Mouse (Mus musculus) ES-E14 (cell line): ENCODE data around the gene Nectin2. TPM values are rescaled to one million over a fixed set of nuclear protein-coding genes. Genes with fewer than 3 reads are reported as not detected.

Experiments used
- DNase-seq: peaks from one replicate; pipeline ENCODE4 v3.0.0-alpha.2; 2013; ENCODE audit warnings: low read depth, low spot score
- H3K27ac ChIP-seq: 2 replicates; pipeline ENCODE4 v1.5.1; 2012; ENCODE audit warnings: low read depth, mild to moderate bottlenecking, low read length, moderate library complexity, mixed read lengths; ENCODE audit not compliant: poor library complexity, insufficient read depth, severe bottlenecking
- H3K36me3 ChIP-seq: 2 replicates; pipeline ENCODE4 v1.6.1; 2012; ENCODE audit warnings: mild to moderate bottlenecking, low read length, moderate library complexity, mixed read lengths; ENCODE audit not compliant: control insufficient read depth, poor library complexity, insufficient read depth, severe bottlenecking
- H3K4me1 ChIP-seq, 2 experiments: fragments of 150-350 bp in 1 of 2; sonication (generic) in 1 of 2; 2 replicates each; pipeline ENCODE4 v1.6.1; 2012; ENCODE audit warnings: low read length in 2 of 2, mild to moderate bottlenecking in 1 of 2, mixed read lengths in 1 of 2; ENCODE audit not compliant: control insufficient read depth in 2 of 2, insufficient read depth in 2 of 2, poor library complexity in 1 of 2
- H3K4me3 ChIP-seq, 2 experiments: fragments of 150-350 bp in 1 of 2; sonication (generic) in 1 of 2; 2 replicates each; pipeline ENCODE4 v1.5.1; 2012; ENCODE audit warnings: low read length in 2 of 2, low read depth in 1 of 2, mild to moderate bottlenecking in 1 of 2, mixed read lengths in 1 of 2; ENCODE audit not compliant: insufficient read depth in 1 of 2, poor library complexity in 1 of 2, severe bottlenecking in 1 of 2
- H3K9ac ChIP-seq: 2 replicates; pipeline ENCODE4 v1.6.1; 2012; ENCODE audit warnings: low read depth, mild to moderate bottlenecking, low read length, mixed read lengths; ENCODE audit not compliant: poor library complexity, insufficient read depth, severe bottlenecking
- H3K9me3 ChIP-seq: fragments of 150-350 bp; sonication (generic); 2 replicates; pipeline ENCODE4 v1.6.1; 2012; ENCODE audit warnings: low read depth, mild to moderate bottlenecking, low read length; ENCODE audit not compliant: control insufficient read depth, insufficient read depth
- CHD2 ChIP-seq: IDR thresholded peaks from 2 replicates; pipeline ENCODE4 v1.6.1; 2014; ENCODE audit warnings: mild to moderate bottlenecking, low read depth, low read length, inconsistent platforms
- HCFC1 ChIP-seq: IDR thresholded peaks from 2 replicates; pipeline ENCODE4 v1.6.1; 2012; ENCODE audit warnings: low read length, inconsistent platforms, borderline replicate concordance; ENCODE audit not compliant: insufficient read depth
- MAFK ChIP-seq: IDR thresholded peaks from 2 replicates; pipeline ENCODE4 v1.6.1; 2014; ENCODE audit warnings: mild to moderate bottlenecking, low read depth, low read length, inconsistent platforms; ENCODE audit not compliant: insufficient read depth
- ZC3H11A ChIP-seq: IDR thresholded peaks from 2 replicates; pipeline ENCODE4 v1.6.1; 2012; ENCODE audit warnings: low read depth, mild to moderate bottlenecking, inconsistent platforms, low read length, borderline replicate concordance
- ZNF384 ChIP-seq: IDR thresholded peaks from 2 replicates; pipeline ENCODE4 v1.6.1; 2012; ENCODE audit warnings: low read depth, low read length, inconsistent platforms
- in situ Hi-C, 2 experiments: fragments of 600-800 bp; cut with MboI; formaldehyde crosslinking; loops; one replicate each; pipeline ENCODE4 v1.15.1; 2025; ENCODE audit warnings: low sequenced_read_pairs in 2 of 2, inconsistent platforms in 1 of 2; ENCODE audit not compliant: unreplicated experiment in 2 of 2
- total RNA-seq: library from RNA; depleted of rRNA; stranded (reverse); fragments of 300-350 nt; gene quantifications from 2 replicates; pipeline ENCODE4 v1.2.3, GENCODE M21; 2012

Gene Nectin2
- total RNA-seq, 1 experiment: 241 TPM

GRCm38 (mm10) chr7:19698907-19699826, 51.1 kb downstream of the Nectin2 start, which contains the start of gene Apoe:
TSS of gene Apoe (minus strand) at chr7:19699188.
- DNase-seq: peak; percentile 75
- Histone ChIP-seq H3K4me1 (peaks cover 0 to 31% of the 10 kb centered on the region in 2 experiments; a peak in 2 of 4 replicates), H3K36me3 (peaks cover 35% of the 10 kb centered on the region), H3K9me3 (no peaks in the 10 kb centered on the region), H3K4me3 (peak within 1 kb of the TSS; percentile 61 to 79), H3K9ac (peak within 1 kb of the TSS; percentile 88), H3K27ac (peak within 1 kb of the TSS; percentile 77)
- TF ChIP-seq MAFK (no peak), ZC3H11A (no peak), ZNF384 (no peak), HCFC1 (no peak)
- in situ Hi-C loops: no loop called here

- no peak for DNase-seq
- H3K27ac ChIP-seq: peak overlapping the region; percentile 67
- in situ Hi-C loops: no loop called here
Observed at GRCm38 (mm10) chr7:19697949-19698906, 52.1 kb downstream of the Nectin2 start.

GRCm38 (mm10) chr7:19696336-19696873, 53.9 kb downstream of the Nectin2 start:
- Histone ChIP-seq H3K36me3 (peaks cover 18% of the 10 kb centered on the region), H3K9ac (peak overlapping the region; percentile 81), H3K27ac (peak overlapping the region; percentile 18; the same call in 1 of the 2 replicates), H3K4me3 (peak overlapping the region; percentile 61 to 79), H3K9me3 (no peaks in the 10 kb centered on the region), H3K4me1 (peaks cover 2 to 31% of the 10 kb centered on the region in 2 experiments; a peak in 2 of 4 replicates)
- TF ChIP-seq ZNF384: no peak
- no peak for TF ChIP-seq ZC3H11A
- TF ChIP-seq HCFC1: no peak
- no peak for TF ChIP-seq MAFK
- no peak for TF ChIP-seq CHD2
- in situ Hi-C loops: no loop called here
- no peak for DNase-seq

More at GRCm38 (mm10) chr7:19697949-19698906, 52.1 kb downstream of the Nectin2 start:
- Histone ChIP-seq H3K36me3 (peaks cover 34% of the 10 kb centered on the region), H3K4me1 (peaks cover 0 to 40% of the 10 kb centered on the region in 2 experiments; a peak in 2 of 4 replicates), H3K9ac (peak overlapping the region; percentile 88), H3K9me3 (no peaks in the 10 kb centered on the region), H3K4me3 (peak overlapping the region; percentile 61 to 79)
- TF ChIP-seq ZC3H11A (no peak), HCFC1 (no peak), CHD2 (no peak), ZNF384 (no peak), MAFK (no peak)

- peaks cover 2 to 31% of the 10 kb centered on the region in 2 experiments; a peak in 2 of 4 replicates for H3K4me1 ChIP-seq
- in situ Hi-C loops: no loop called here
Observed at GRCm38 (mm10) chr7:19695881-19696280, 54.4 kb downstream of the Nectin2 start.

More at GRCm38 (mm10) chr7:19695881-19696280, 54.4 kb downstream of the Nectin2 start:
- no peak overlapping the region for H3K9ac ChIP-seq
- H3K9me3 ChIP-seq: no peaks in the 10 kb centered on the region
- H3K4me3 ChIP-seq: peak overlapping the region in 1 of 2 experiments; percentile 79; a peak in 2 of 4 replicates
- H3K36me3 ChIP-seq: peaks cover 17% of the 10 kb centered on the region
- H3K27ac ChIP-seq: no peak overlapping the region
- no peak for DNase-seq
- TF ChIP-seq MAFK (no peak), CHD2 (no peak), ZC3H11A (no peak), ZNF384 (no peak), HCFC1 (no peak)
